Mouse (Mus musculus) myocyte (in vitro differentiated cells): ENCODE data around the gene Cfd. TPM values are rescaled to one million over a fixed set of nuclear protein-coding genes. Genes with fewer than 3 reads are reported as not detected.
A peak's percentile ranks its signal among the peaks of the same experiment; 100 is the strongest.

Experiments used
- H3K27me3 ChIP-seq: one replicate; pipeline ENCODE4 v1.6.1; 2011; ENCODE audit not compliant: control insufficient read depth, insufficient read depth, insufficient read length
- H3K36me3 ChIP-seq: one replicate; pipeline ENCODE4 v1.6.1; 2011; ENCODE audit not compliant: control insufficient read depth, insufficient read depth
- H3K4me2 ChIP-seq: one replicate; pipeline ENCODE4 v1.6.1; 2011; ENCODE audit warnings: low read depth, control low read depth
- H3K4me3 ChIP-seq: one replicate; pipeline ENCODE4 v1.5.1; 2011; ENCODE audit warnings: mild to moderate bottlenecking, control low read depth, moderate library complexity
- H3K79me2 ChIP-seq: one replicate; pipeline ENCODE4 v1.6.1; 2011; ENCODE audit not compliant: control insufficient read depth, insufficient read depth
- H3ac ChIP-seq: one replicate; pipeline ENCODE4 v1.6.1; 2011; ENCODE audit not compliant: control insufficient read depth, insufficient read length
- CEBPB ChIP-seq: IDR thresholded peaks from 2 replicates; pipeline ENCODE4 v1.6.1; 2011; ENCODE audit warnings: mild to moderate bottlenecking, moderate library complexity; ENCODE audit not compliant: poor library complexity, insufficient read depth, severe bottlenecking
- E2F4 ChIP-seq: IDR thresholded peaks from one replicate; pipeline ENCODE4 v1.6.1; 2011; ENCODE audit warnings: mild to moderate bottlenecking, control low read depth, moderate library complexity; ENCODE audit not compliant: insufficient read depth
- MAX ChIP-seq: IDR thresholded peaks from one replicate; pipeline ENCODE4 v1.6.1; 2011; ENCODE audit warnings: low read depth, mild to moderate bottlenecking, control low read depth
- MYOD1 ChIP-seq, 3 experiments: IDR thresholded peaks; one replicate each; pipeline ENCODE4 v1.6.1; 2011; ENCODE audit warnings: control low read depth in 2 of 3, low read depth in 2 of 3, mild to moderate bottlenecking in 2 of 3, moderate library complexity in 1 of 3; ENCODE audit not compliant: insufficient read length in 2 of 3, control insufficient read depth in 1 of 3
- MYOG ChIP-seq, 3 experiments: IDR thresholded peaks; one replicate each; pipeline ENCODE4 v1.6.1; 2011; ENCODE audit warnings: control low read depth in 2 of 3, low read depth in 2 of 3, mild to moderate bottlenecking in 2 of 3; ENCODE audit not compliant: insufficient read length in 2 of 3, control insufficient read depth in 1 of 3, insufficient read depth in 1 of 3
- POLR2A ChIP-seq: IDR thresholded peaks from one replicate; pipeline ENCODE4 v1.6.1; 2011; ENCODE audit warnings: low read depth, mild to moderate bottlenecking, control low read depth, moderate library complexity; ENCODE audit not compliant: insufficient read length
- POLR2AphosphoS2 ChIP-seq: IDR thresholded peaks from one replicate; pipeline ENCODE4 v1.6.1; 2011; ENCODE audit warnings: low read depth, control low read depth; ENCODE audit not compliant: insufficient read length
- REST ChIP-seq: IDR thresholded peaks from one replicate; pipeline ENCODE4 v1.6.1; 2011; ENCODE audit warnings: mild to moderate bottlenecking, control low read depth, moderate library complexity; ENCODE audit not compliant: insufficient read depth, insufficient read length
- SRF ChIP-seq: IDR thresholded peaks from one replicate; pipeline ENCODE4 v1.6.1; 2011; ENCODE audit warnings: low read depth; ENCODE audit not compliant: control insufficient read depth, insufficient read length
- TCF12 ChIP-seq: IDR thresholded peaks from one replicate; pipeline ENCODE4 v1.6.1; 2011; ENCODE audit warnings: mild to moderate bottlenecking, control low read depth; ENCODE audit not compliant: poor library complexity, insufficient read depth, severe bottlenecking
- TCF3 ChIP-seq: IDR thresholded peaks from one replicate; pipeline ENCODE4 v1.6.1; 2011; ENCODE audit warnings: low read depth, control low read depth; ENCODE audit not compliant: insufficient read length
- USF1 ChIP-seq: IDR thresholded peaks from one replicate; pipeline ENCODE4 v1.6.1; 2011; ENCODE audit warnings: low read depth, mild to moderate bottlenecking, control low read depth, moderate library complexity
- polyA plus RNA-seq: library from polyadenylated mRNA; unstranded; fragments of >200 nt; fragmentation: generic; extraction: Trizol; gene quantifications from one replicate; pipeline ENCODE4 v1.2.1, GENCODE M21; 2012; ENCODE audit warnings: missing spikeins

Gene Cfd
- not detected for polyA plus RNA-seq

GRCm38 (mm10) chr10:79890670-79891069 lies at the start of gene Cfd:
Gene Cfd (plus strand): TSS chr10:79890853.
- Histone ChIP-seq H3ac (no peak within 1 kb of the TSS), H3K36me3 (no peaks in the 10 kb centered on the region), H3K4me3 (no peak within 1 kb of the TSS), H3K79me2 (no peaks in the 10 kb centered on the region), H3K4me2 (no peak within 1 kb of the TSS), H3K27me3 (peaks cover 19% of the 10 kb centered on the region)
- TF ChIP-seq POLR2AphosphoS2, result no peak
- TF ChIP-seq MYOD1 (IDR thresholded peaks at IDR 0.05; ENCODE audit: control insufficient read depth in 1 of 3, insufficient read length in 2 of 3, low read depth in 2 of 3), result no peak
- no peak for TF ChIP-seq TCF3
- no peak for TF ChIP-seq MAX
- no peak for TF ChIP-seq POLR2A
- no peak for TF ChIP-seq REST
- TF ChIP-seq SRF, result no peak
- TF ChIP-seq CEBPB, result no peak
- TF ChIP-seq TCF12, result no peak
- no peak for TF ChIP-seq E2F4
- no peak for TF ChIP-seq USF1
- no peak for TF ChIP-seq MYOG (IDR thresholded peaks at IDR 0.05; ENCODE audit: control insufficient read depth in 1 of 3, insufficient read depth in 1 of 3, insufficient read length in 2 of 3, low read depth in 2 of 3)

GRCm38 (mm10) chr10:79842322-79842721 lies 48.3 kb upstream of the Cfd start:
- H3K4me3 ChIP-seq, result peak overlapping the region; percentile 29
- peak; percentile 20 for TF ChIP-seq POLR2A
- TF ChIP-seq MYOG (IDR thresholded peaks at IDR 0.05; ENCODE audit: control insufficient read depth in 1 of 3, insufficient read depth in 1 of 3, insufficient read length in 2 of 3, low read depth in 2 of 3), result peak in 1 of 3 experiments; percentile 44
- TF ChIP-seq POLR2AphosphoS2, result peak; percentile 22
- TF ChIP-seq MYOD1 (IDR thresholded peaks at IDR 0.05; ENCODE audit: control insufficient read depth in 1 of 3, insufficient read length in 2 of 3, low read depth in 2 of 3), result peak in 1 of 3 experiments; percentile 20
- no peak for TF ChIP-seq USF1
- no peak overlapping the region for H3ac ChIP-seq
- H3K36me3 ChIP-seq, result no peaks in the 10 kb centered on the region
- H3K79me2 ChIP-seq, result no peaks in the 10 kb centered on the region
- no peaks in the 10 kb centered on the region for H3K27me3 ChIP-seq
- peak overlapping the region; percentile 92 for H3K4me2 ChIP-seq

GRCm38 (mm10) chr10:79843476-79843875 lies 47.2 kb upstream of the Cfd start:
- H3ac ChIP-seq, result no peak overlapping the region
- H3K36me3 ChIP-seq, result no peaks in the 10 kb centered on the region
- no peaks in the 10 kb centered on the region for H3K79me2 ChIP-seq
- no peak for TF ChIP-seq SRF
- no peaks in the 10 kb centered on the region for H3K27me3 ChIP-seq
- H3K4me3 ChIP-seq, result no peak overlapping the region
- H3K4me2 ChIP-seq, result no peak overlapping the region

- H3K36me3 ChIP-seq, result no peaks in the 10 kb centered on the region
- no peak overlapping the region for H3K4me2 ChIP-seq
- no peak overlapping the region for H3ac ChIP-seq
- no peak for TF ChIP-seq MAX
- no peaks in the 10 kb centered on the region for H3K27me3 ChIP-seq
- no peaks in the 10 kb centered on the region for H3K79me2 ChIP-seq
- no peak overlapping the region for H3K4me3 ChIP-seq
Measured at GRCm38 (mm10) chr10:79846553-79846952, 44.1 kb upstream of the Cfd start.

GRCm38 (mm10) chr10:79849941-79850628 lies 40.6 kb upstream of the Cfd start:
- Histone ChIP-seq H3K27me3 (no peaks in the 10 kb centered on the region), H3K36me3 (no peaks in the 10 kb centered on the region), H3ac (no peak overlapping the region), H3K4me3 (no peak overlapping the region), H3K79me2 (peaks cover under 1% of the 10 kb centered on the region), H3K4me2 (peak overlapping the region; percentile 43)
- TF ChIP-seq POLR2A (peak; percentile 28), MYOD1 (IDR thresholded peaks at IDR 0.05; ENCODE audit: control insufficient read depth in 1 of 3, insufficient read length in 2 of 3, low read depth in 2 of 3) (peak in 2 of 3 experiments; percentile 47 to 77), MAX (no peak), TCF3 (peak; percentile 53), E2F4 (no peak), SRF (no peak), USF1 (no peak), CEBPB (no peak), MYOG (IDR thresholded peaks at IDR 0.05; ENCODE audit: control insufficient read depth in 1 of 3, insufficient read depth in 1 of 3, insufficient read length in 2 of 3, low read depth in 2 of 3) (peak; percentile 77 to 98 (median 82)), TCF12 (peak; percentile 66), POLR2AphosphoS2 (no peak), REST (no peak)
